Mouse (Mus musculus) brain, embryonic 14.5 days (tissue): ENCODE data around the gene Cckar.

Experiments used
- CTCF ChIP-seq: fragments of 200-500 bp; IDR thresholded peaks from 2 replicates; pipeline ENCODE4 v1.5.1; 2012; ENCODE audit warnings: inconsistent platforms, mild to moderate bottlenecking, moderate library complexity, borderline replicate concordance; ENCODE audit not compliant: insufficient read depth, insufficient read length; ENCODE audit errors: extremely low read depth
- POLR2A ChIP-seq: fragments of 200-500 bp; IDR thresholded peaks from 2 replicates; pipeline ENCODE4 v1.6.1; 2012; ENCODE audit warnings: mild to moderate bottlenecking, inconsistent platforms, borderline replicate concordance; ENCODE audit not compliant: poor library complexity, insufficient read depth, insufficient read length, severe bottlenecking; ENCODE audit errors: extremely low read depth

DNA sequence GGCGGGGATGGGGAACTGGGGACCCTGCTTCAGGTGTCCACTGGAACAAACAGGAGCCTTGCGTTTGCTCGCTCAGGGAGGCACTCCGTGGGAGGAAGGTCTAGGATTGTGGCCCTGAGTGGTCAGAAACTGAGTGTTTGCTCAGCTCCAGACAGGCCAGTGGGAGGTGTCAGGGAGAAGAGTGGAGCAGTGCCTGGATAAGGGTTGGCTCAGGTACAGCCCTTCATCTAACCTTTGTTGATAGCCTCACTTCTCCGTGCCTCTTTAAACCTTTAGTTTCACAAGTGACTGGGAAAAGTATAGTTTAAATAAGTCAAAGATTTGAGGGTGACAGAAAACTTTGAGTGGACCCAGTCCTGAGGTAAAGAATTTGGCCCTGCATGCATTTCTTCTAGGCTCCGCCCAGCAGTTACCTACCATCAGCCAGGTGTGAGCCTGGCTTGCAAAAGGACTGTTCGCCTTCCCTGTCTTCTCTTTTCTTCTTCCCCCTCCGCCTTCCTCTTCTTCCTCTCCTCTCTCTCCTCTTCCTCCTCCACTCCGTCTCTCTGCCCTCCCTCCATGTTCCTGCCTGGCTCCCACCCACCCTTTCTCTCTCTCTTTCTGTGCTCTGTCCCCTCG is 37.1 kb downstream of the Cckar start:
- TF ChIP-seq CTCF, result no peak
- TF ChIP-seq POLR2A, result no peak
